18 mouse cellular contexts compared by ENCODE assay signal in genomic region chr13:55604606-55605005, GRCm38 (mm10).
"Had no signal": no experiment of that assay in that cellular context is flagged by ENCODE, and none has a peak within 500 bp of the region (broad histone marks: within the 10 kb centered on the region; RNA-seq: fewer than 3 reads in every experiment).

No protein-coding gene starts in this region.

- DNase-seq: lung, adult 18-20 months; lung, embryonic 14.5 days; lung, postnatal 10 days; lung, postnatal 4 days; midbrain, embryonic 14.5 days; retina, postnatal 1 day; right cerebral cortex, adult 18-20 months; right cerebral cortex, postnatal 25 days; right cerebral cortex, postnatal 4 days; spleen, adult 18-20 months; thymus, adult 18-20 months; thymus, postnatal 14 days; thymus, postnatal 36 days had no signal

- H3K4me3 ChIP-seq: midbrain, embryonic 10.5 days; midbrain, embryonic 12.5 days; myocyte; neural tube, embryonic 13.5 days; neural tube, embryonic 15.5 days had no signal

- H3K27me3 ChIP-seq: midbrain, embryonic 12.5 days; neural tube, embryonic 13.5 days; neural tube, embryonic 15.5 days had no signal

- H3K9me3 ChIP-seq: midbrain, embryonic 10.5 days; midbrain, embryonic 12.5 days; neural tube, embryonic 13.5 days; neural tube, embryonic 15.5 days had no signal
